15 mouse cellular contexts compared by ENCODE assay signal in the genomic region with DNA sequence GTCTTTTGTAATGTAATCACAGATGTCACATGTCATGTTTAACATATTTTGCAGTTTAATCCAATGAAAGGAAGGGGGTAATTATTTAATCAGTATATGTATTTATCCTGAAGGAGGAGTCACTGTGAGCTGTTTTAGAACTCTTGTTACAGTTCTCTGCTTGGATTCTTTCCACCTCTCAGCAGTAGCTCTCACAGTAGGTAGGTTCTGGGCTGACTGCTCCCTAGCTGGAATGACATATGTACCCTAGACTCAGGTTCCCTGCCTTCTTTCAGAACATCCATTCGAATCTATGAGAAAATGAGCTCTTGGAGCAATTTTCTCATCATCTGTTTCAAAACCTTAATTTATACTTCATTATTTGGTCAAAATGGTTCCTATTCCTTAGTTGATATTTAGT. TPM values are rescaled to one million over a fixed set of nuclear protein-coding genes. Genes with fewer than 3 reads are reported as not detected.
"Had no signal": no experiment of that assay in that cellular context is flagged by ENCODE, and none has a peak within 500 bp of the region (broad histone marks: within the 10 kb centered on the region; RNA-seq: fewer than 3 reads in every experiment).

No protein-coding gene starts in this region.

- DNase-seq: kidney, postnatal 25 days; layer of hippocampus, adult 9-11 months; liver; lung, adult 18-20 months; lung, postnatal 10 days; right cerebral cortex, adult 18-20 months; right cerebral cortex, postnatal 14 days; right cerebral cortex, postnatal 4 days; thymus, postnatal 14 days; thymus, postnatal 4 days had no signal

- ATAC-seq: liver, embryonic 12.5 days; midbrain, embryonic 15.5 days had no signal

RNA-seq across cellular contexts. Expression of a gene that starts 49.7 kb away (rescaled TPM):
- total RNA-seq: megakaryocyte, adult 5-6 weeks had no signal
- polyA plus RNA-seq: limb, embryonic 10.5 days; macrophage had no signal
